Mouse (Mus musculus): ENCODE measurements around the gene Gm17655. TPM values are rescaled to one million over a fixed set of nuclear protein-coding genes. Genes with fewer than 3 reads are reported as not detected.
"Not testable (repeated sequence)": the region's sequence is repeated elsewhere in the genome, so short reads cannot be mapped to it uniquely, and the experiment has no call there.

Gm17655 gene
- polyA plus RNA-seq (2015; fragmentation: Nextera tagmentation; extraction: Ambion mirVana) = 4.6 and 8.8 TPM in 2 replicates

GRCm38 (mm10) chr5:110072413-110072812 is at the start of gene Gm17655:
Gm17655 (minus strand) TSS chr5:110072513.
- 83% methylated on average over 2 of the region's 2 CpGs for WGBS
- not testable (repeated sequence) for ATAC-seq (replicated peaks); H3K4me1 ChIP-seq

GRCm38 (mm10) chr5:110109991-110110441 is 37.7 kb upstream of the Gm17655 start, which contains the start of gene Zfp605:
Zfp605 (plus strand) TSS chr5:110110092.
- H3K9ac ChIP-seq (replicated peaks) = peak within 1 kb of the TSS; percentile 69
- peak within 1 kb of the TSS; percentile 64 for H3K4me3 ChIP-seq
- ATAC-seq (replicated peaks) = peak; percentile 76
- 0% methylated on average over 12 of the region's 12 CpGs for WGBS
- no peaks in the 10 kb centered on the region for H3K27me3 ChIP-seq
- peak within 1 kb of the TSS; percentile 98 for H3K27ac ChIP-seq (replicated peaks)
- H3K36me3 ChIP-seq = peaks cover 38% of the 10 kb centered on the region
- H3K9me3 ChIP-seq = no peaks in the 10 kb centered on the region
- peaks cover 17% of the 10 kb centered on the region for H3K4me1 ChIP-seq
- peak within 1 kb of the TSS; percentile 62 for H3K4me2 ChIP-seq (replicated peaks)

More at GRCm38 (mm10) chr5:110072413-110072812, at the start of gene Gm17655:
- not testable (repeated sequence) for H3K36me3 ChIP-seq; H3K27ac ChIP-seq (replicated peaks); H3K9ac ChIP-seq (replicated peaks); H3K4me2 ChIP-seq (replicated peaks); H3K27me3 ChIP-seq; H3K4me3 ChIP-seq
- H3K9me3 ChIP-seq = peaks cover 25% of the 10 kb centered on the region

GRCm38 (mm10) chr5:110108305-110108628 is 36.0 kb upstream of the Gm17655 start:
- Histone ChIP-seq H3K9ac (replicated peaks) (peak overlapping the region; percentile 77; the same call in 1 of the 2 replicates), H3K4me2 (replicated peaks) (peak overlapping the region; percentile 95), H3K36me3 (peaks cover 43% of the 10 kb centered on the region), H3K27me3 (no peaks in the 10 kb centered on the region), H3K27ac (replicated peaks) (peak overlapping the region; percentile 98), H3K9me3 (no peaks in the 10 kb centered on the region), H3K4me3 (peak overlapping the region; percentile 97), H3K4me1 (peaks cover 17% of the 10 kb centered on the region)
- WGBS = 0% methylated on average over 7 of the region's 7 CpGs
- ATAC-seq (replicated peaks) = no peak

GRCm38 (mm10) chr5:110107581-110108304 is 35.4 kb upstream of the Gm17655 start, which contains the start of gene Gtpbp6:
Gtpbp6 (minus strand) TSS chr5:110108197.
- H3K27me3 ChIP-seq = no peaks in the 10 kb centered on the region
- H3K9ac ChIP-seq (replicated peaks) = peak within 1 kb of the TSS; percentile 77
- H3K36me3 ChIP-seq = peaks cover 43% of the 10 kb centered on the region
- H3K4me3 ChIP-seq = peak within 1 kb of the TSS; percentile 97
- WGBS = under 1% methylated on average over 71 of the region's 71 CpGs
- no peaks in the 10 kb centered on the region for H3K9me3 ChIP-seq
- peak within 1 kb of the TSS; percentile 95 for H3K4me2 ChIP-seq (replicated peaks)
- peak within 1 kb of the TSS; percentile 98 for H3K27ac ChIP-seq (replicated peaks)
- H3K4me1 ChIP-seq = peaks cover 17% of the 10 kb centered on the region
- ATAC-seq (replicated peaks) = peak; percentile 78

GRCm38 (mm10) chr5:110106901-110107564 is 34.7 kb upstream of the Gm17655 start:
- H3K9me3 ChIP-seq = no peaks in the 10 kb centered on the region
- H3K4me1 ChIP-seq = peaks cover 19% of the 10 kb centered on the region
- H3K9ac ChIP-seq (replicated peaks) = peak overlapping the region; percentile 77
- peak overlapping the region; percentile 98 for H3K27ac ChIP-seq (replicated peaks)
- 13% methylated on average over 41 of the region's 41 CpGs for WGBS
- H3K4me3 ChIP-seq = peak overlapping the region; percentile 97
- H3K27me3 ChIP-seq = no peaks in the 10 kb centered on the region
- peaks cover 42% of the 10 kb centered on the region for H3K36me3 ChIP-seq
- peak; percentile 6 for ATAC-seq (replicated peaks)
- peak overlapping the region; percentile 95 for H3K4me2 ChIP-seq (replicated peaks)

GRCm38 (mm10) chr5:110106140-110106871 is 34.0 kb upstream of the Gm17655 start:
- 94% methylated on average over 26 of the region's 26 CpGs for WGBS

GRCm38 (mm10) chr5:110104616-110105380 is 32.5 kb upstream of the Gm17655 start:
- Histone ChIP-seq H3K36me3 (peaks cover 39% of the 10 kb centered on the region), H3K4me3 (no peak overlapping the region), H3K27ac (replicated peaks) (no peak overlapping the region), H3K4me2 (replicated peaks) (no peak overlapping the region), H3K27me3 (no peaks in the 10 kb centered on the region), H3K4me1 (peaks cover 31% of the 10 kb centered on the region), H3K9me3 (no peaks in the 10 kb centered on the region), H3K9ac (replicated peaks) (no peak overlapping the region)
- ATAC-seq (replicated peaks) = no peak
- 96% methylated on average over 36 of the region's 36 CpGs for WGBS

More at GRCm38 (mm10) chr5:110106140-110106871, 34.0 kb upstream of the Gm17655 start:
- no peaks in the 10 kb centered on the region for H3K9me3 ChIP-seq
- peak overlapping the region; percentile 97 for H3K4me3 ChIP-seq
- no peaks in the 10 kb centered on the region for H3K27me3 ChIP-seq
- no peak overlapping the region for H3K27ac ChIP-seq (replicated peaks)
- 0 out of 2 replicates have a peak overlapping the region, but pooled peaks have one; percentile 77 for H3K9ac ChIP-seq (replicated peaks)
- peak overlapping the region; percentile 95 for H3K4me2 ChIP-seq (replicated peaks)
- no peak for ATAC-seq (replicated peaks)
- peaks cover 39% of the 10 kb centered on the region for H3K36me3 ChIP-seq
- peaks cover 26% of the 10 kb centered on the region for H3K4me1 ChIP-seq

- Histone ChIP-seq H3K27me3 (no peaks in the 10 kb centered on the region), H3K36me3 (peaks cover 39% of the 10 kb centered on the region), H3K4me3 (no peak overlapping the region), H3K27ac (replicated peaks) (no peak overlapping the region), H3K9me3 (no peaks in the 10 kb centered on the region), H3K9ac (replicated peaks) (no peak overlapping the region), H3K4me2 (replicated peaks) (no peak overlapping the region), H3K4me1 (peaks cover 31% of the 10 kb centered on the region)
- 96% methylated on average over 27 of the region's 27 CpGs for WGBS
- no peak for ATAC-seq (replicated peaks)
These were observed 31.7 kb upstream of the Gm17655 start for GRCm38 (mm10) chr5:110103901-110104615.

- Histone ChIP-seq H3K4me1 (peaks cover 31% of the 10 kb centered on the region), H3K4me2 (replicated peaks) (no peak overlapping the region), H3K9ac (replicated peaks) (no peak overlapping the region), H3K36me3 (peaks cover 39% of the 10 kb centered on the region), H3K9me3 (no peaks in the 10 kb centered on the region), H3K4me3 (no peak overlapping the region), H3K27ac (replicated peaks) (no peak overlapping the region), H3K27me3 (no peaks in the 10 kb centered on the region)
- 94% methylated on average over 19 of the region's 19 CpGs for WGBS
- no peak for ATAC-seq (replicated peaks)
These were observed 30.7 kb upstream of the Gm17655 start for GRCm38 (mm10) chr5:110102853-110103625.

GRCm38 (mm10) chr5:110102429-110102828 is 30.1 kb upstream of the Gm17655 start:
- WGBS = 95% methylated on average over 13 of the region's 13 CpGs
- no peaks in the 10 kb centered on the region for H3K9me3 ChIP-seq
- H3K4me3 ChIP-seq = peak overlapping the region; percentile 37; the same call in 1 of the 2 replicates
- H3K4me2 ChIP-seq (replicated peaks) = no peak overlapping the region
- no peak overlapping the region for H3K27ac ChIP-seq (replicated peaks)
- ATAC-seq (replicated peaks) = no peak
- H3K36me3 ChIP-seq = peaks cover 39% of the 10 kb centered on the region
- H3K27me3 ChIP-seq = no peaks in the 10 kb centered on the region
- peaks cover 31% of the 10 kb centered on the region for H3K4me1 ChIP-seq
- no peak overlapping the region for H3K9ac ChIP-seq (replicated peaks)

Data from forebrain, embryonic 15.5 days (tissue).